Mouse (Mus musculus) 416B (cell line): ENCODE data around the gene Tusc2.

Experiments
- DNase-seq: peaks from one replicate; pipeline ENCODE4 v3.0.0; 2011; ENCODE audit warnings: low read depth

Gene Tusc2

GRCm38 (mm10) chr9:107568331-107569261 lies 5.5 kb downstream of the Tusc2 start:
- peak; percentile 92 for DNase-seq

- DNase-seq, result no peak
Measured at GRCm38 (mm10) chr9:107569270-107569669, 6.2 kb downstream of the Tusc2 start.

GRCm38 (mm10) chr9:107570016-107570415 lies 7.0 kb downstream of the Tusc2 start:
- DNase-seq, result no peak

- DNase-seq, result no peak
Measured at GRCm38 (mm10) chr9:107570845-107571244, 7.8 kb downstream of the Tusc2 start.

GRCm38 (mm10) chr9:107571534-107572326 lies 8.7 kb downstream of the Tusc2 start:
- no peak for DNase-seq

GRCm38 (mm10) chr9:107572327-107572662 lies 9.2 kb downstream of the Tusc2 start:
- no peak for DNase-seq

- peak; percentile 57 for DNase-seq
Measured at GRCm38 (mm10) chr9:107573774-107574173, 10.7 kb downstream of the Tusc2 start.

- DNase-seq, result no peak
Measured at GRCm38 (mm10) chr9:107575579-107576356, 12.7 kb downstream of the Tusc2 start.

- DNase-seq, result peak; percentile 71
Measured at GRCm38 (mm10) chr9:107576357-107577107, 13.5 kb downstream of the Tusc2 start, which contains the start of gene Hyal1. TSS of gene Hyal1 (plus strand) at chr9:107576927.

GRCm38 (mm10) chr9:107577871-107578270 lies 14.8 kb downstream of the Tusc2 start:
- no peak for DNase-seq

- no peak for DNase-seq
Measured at GRCm38 (mm10) chr9:107578587-107578986, 15.5 kb downstream of the Tusc2 start, which contains the start of gene Naa80. TSS of gene Naa80 (plus strand) at chr9:107578887.

GRCm38 (mm10) chr9:107579023-107579900 lies 16.2 kb downstream of the Tusc2 start:
- peak; percentile 46 for DNase-seq

- DNase-seq, result peak; percentile 94
Measured at GRCm38 (mm10) chr9:107580501-107581317, 17.7 kb downstream of the Tusc2 start, which contains the start of gene Hyal3. TSS of gene Hyal3 (plus strand) at chr9:107580818.

- DNase-seq, result peak; percentile 44
Measured at GRCm38 (mm10) chr9:107581584-107581983, 18.5 kb downstream of the Tusc2 start.

GRCm38 (mm10) chr9:107582509-107583062 lies 19.5 kb downstream of the Tusc2 start:
- DNase-seq, result peak; percentile 36

- no peak for DNase-seq
Measured at GRCm38 (mm10) chr9:107583174-107583573, 20.1 kb downstream of the Tusc2 start.

GRCm38 (mm10) chr9:107586504-107586903 lies 23.4 kb downstream of the Tusc2 start:
- DNase-seq, result no peak

GRCm38 (mm10) chr9:107586974-107587832 lies 24.1 kb downstream of the Tusc2 start, which contains the start of gene Ifrd2:
TSS of gene Ifrd2 (plus strand) at chr9:107587642.
- peak; percentile 99 for DNase-seq
